Mouse (Mus musculus): ENCODE measurements around the gene Usp17lc.
"Not testable (repeated sequence)": the region's sequence is repeated elsewhere in the genome, so short reads cannot be mapped to it uniquely, and the experiment has no call there.

Usp17lc gene

DNA sequence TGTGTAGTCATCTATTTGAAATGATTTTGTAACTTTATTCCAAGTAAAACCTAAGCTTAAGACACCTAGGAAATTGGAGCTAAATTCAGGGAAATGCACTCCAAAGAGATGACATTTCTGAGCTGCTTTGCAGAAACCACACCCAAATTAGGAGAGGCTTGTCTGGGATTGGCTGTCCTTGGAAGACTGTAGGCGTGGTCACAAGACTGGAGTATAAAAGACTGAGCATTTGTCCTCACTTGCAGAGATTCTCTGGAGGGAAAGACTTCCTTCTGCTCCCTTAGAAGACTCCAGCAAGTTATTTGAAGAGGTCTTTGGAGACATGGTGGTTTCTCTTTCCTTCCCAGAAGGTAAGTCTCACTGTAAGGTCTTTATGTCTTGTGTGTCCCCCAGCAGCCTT is at the start of gene Usp17lc:
Usp17lc (plus strand) TSS at position 301 of the 400 bp plus-strand sequence.
- DNase-seq (ENCODE audit: low read depth) = not testable (repeated sequence)

DNA sequence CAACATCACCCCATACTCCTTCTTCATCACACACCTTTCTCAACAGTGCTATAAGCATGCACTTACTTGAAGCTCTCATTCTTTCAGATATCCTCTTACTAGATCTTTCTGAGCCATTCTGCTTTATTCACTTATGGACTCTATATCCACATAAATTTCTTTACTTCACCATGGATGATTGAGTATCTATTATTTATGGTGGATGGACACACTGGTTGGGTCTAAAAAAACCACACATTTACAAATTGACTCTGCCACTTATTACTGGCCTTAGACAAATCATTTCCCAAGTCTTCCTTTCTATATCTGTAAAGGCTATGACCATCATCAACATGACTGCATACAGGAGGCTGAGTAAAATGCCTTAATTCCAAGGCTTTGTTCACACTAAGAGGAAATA is 28.8 kb upstream of the Usp17lc start, which contains the start of gene Olfr603:
Olfr603 (minus strand) TSS at position 101 of the 400 bp plus-strand sequence.
- DNase-seq (ENCODE audit: low read depth) = no peak

DNA sequence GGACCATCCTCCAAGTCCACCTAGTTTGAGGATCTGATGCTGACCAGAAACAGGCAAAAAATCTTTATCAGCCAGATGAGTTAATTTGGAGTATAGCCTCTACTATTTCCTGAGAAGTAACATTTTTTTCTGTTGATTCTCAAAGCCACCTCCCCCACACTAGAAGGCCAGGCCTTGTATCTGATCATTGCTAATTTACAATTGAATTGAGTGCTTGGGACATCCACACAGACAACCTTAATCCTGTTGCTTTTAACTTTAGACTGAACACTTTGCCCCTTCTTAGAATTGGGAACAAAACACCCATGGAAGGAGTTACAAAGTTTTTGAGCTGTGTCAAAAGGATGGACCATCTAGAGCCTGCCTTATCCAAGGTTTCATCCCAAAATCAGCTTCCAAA is 17.1 kb upstream of the Usp17lc start:
- no peak for DNase-seq (ENCODE audit: low read depth)

DNA sequence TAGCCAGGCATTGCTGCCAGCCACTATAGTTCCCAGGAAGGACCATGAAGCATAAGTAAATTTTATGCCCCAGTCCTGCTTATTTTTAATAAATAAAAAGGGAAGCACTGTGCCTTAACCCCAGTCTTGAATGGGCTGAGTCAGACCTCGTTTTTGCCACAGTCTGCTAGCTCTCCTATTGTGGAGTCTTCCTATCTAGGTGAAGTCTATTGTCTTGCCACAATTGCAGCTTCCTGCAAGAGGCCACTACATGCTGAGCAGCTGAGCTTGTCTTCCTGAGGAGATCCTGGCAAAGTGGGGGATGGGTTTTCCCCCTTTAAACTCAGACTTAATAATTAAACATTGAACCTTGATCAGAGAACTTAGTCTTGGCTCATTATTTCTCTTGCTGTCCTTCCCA is 15.9 kb upstream of the Usp17lc start:
- DNase-seq (ENCODE audit: low read depth) = no peak

DNA sequence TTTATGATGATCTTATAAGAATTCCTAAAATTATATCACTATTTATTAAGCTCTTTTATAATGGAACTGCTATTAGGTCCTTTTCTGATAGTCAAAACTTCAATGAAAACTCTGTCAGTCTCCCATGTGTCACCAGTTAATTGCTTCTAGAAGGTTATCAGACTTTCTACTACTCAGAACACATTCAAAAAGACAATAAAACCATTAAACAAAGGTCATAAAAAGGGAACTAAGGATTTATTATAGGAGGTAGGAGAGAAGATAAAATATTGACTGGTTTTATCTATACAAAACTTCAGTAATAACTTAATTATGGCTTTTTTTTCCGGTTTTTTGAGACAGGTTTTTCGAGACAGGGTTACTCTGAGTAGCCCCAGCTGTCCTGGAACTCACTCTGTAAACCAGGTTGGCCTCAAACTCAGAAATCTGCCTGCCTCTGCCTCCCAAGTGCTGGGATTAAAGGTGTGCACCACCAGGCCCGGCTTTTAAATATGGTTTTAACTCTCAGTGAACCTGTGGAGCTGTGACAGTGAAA is 8.3 kb upstream of the Usp17lc start:
- DNase-seq (ENCODE audit: low read depth) = not testable (repeated sequence)

DNA sequence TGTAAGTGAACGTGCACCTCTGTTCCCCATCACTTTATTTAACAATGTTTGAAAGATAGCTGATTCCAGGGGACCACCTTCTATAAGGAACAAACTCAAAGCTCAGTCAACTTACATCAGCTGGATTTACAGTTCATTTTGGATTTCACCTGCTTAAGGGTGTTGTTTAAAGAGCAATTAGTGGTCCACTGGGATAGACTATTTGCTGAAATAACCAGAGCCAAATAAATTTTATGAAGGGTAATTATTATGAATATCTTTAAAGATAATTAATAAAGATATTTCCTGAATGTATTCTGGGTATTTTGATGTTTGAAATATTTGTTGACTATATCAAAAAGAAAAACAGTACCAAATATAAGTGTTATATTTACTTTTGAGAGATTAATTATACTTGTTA is 30.5 kb downstream of the Usp17lc start, which contains the start of gene Olfr605:
Olfr605 (minus strand) TSS at position 101 of the 400 bp plus-strand sequence.
- DNase-seq (ENCODE audit: low read depth) = no peak

DNA sequence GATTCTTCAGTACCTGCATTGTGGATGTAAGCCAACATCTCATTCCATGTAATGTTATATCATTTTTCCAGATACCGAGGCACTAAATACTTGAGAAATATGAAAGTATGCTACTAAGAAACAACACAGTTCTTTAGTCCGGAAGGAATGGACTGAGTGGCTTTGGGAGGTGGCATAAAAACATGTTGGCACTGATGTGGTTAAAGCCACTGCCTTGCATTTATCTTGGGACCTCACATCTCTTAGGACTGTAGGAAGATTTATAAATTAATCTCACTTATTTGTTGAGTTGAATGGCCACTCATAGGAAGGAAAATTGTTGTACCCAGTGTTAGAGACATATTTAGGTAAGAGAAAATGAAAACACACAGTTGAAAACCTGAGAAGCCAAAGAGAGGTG is 33.9 kb downstream of the Usp17lc start, which contains the start of gene Olfr606:
Olfr606 (plus strand) TSS at position 301 of the 400 bp plus-strand sequence.
- DNase-seq (ENCODE audit: low read depth) = no peak

DNA sequence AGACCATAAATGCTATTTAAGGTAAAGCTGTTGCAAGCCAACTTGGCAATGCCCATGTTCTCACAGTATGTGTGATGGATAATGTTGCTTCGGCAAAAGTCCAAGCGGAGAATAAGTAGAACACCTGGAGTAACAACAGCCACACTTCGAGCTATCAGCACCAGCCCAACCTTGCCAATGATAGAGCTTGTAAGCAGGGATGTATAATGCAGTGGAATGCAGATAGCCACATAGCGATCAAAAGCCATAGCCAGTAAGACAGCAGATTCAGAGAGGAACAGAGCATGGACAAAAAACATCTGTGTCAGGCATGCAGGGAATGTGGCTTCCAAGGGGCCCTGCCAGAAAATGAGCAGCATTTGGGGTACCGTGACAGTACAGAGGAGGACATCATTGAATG is 45.7 kb downstream of the Usp17lc start:
- no peak for DNase-seq (ENCODE audit: low read depth)

All from c-Kit-positive CD71-negative TER-119-negative erythroid progenitor cells, embryonic 14.5 days (primary cell).